Mouse (Mus musculus) hindbrain, postnatal 0 days (tissue): ENCODE results near the gene Tmcc3. TPM values are rescaled to one million over a fixed set of nuclear protein-coding genes. Genes with fewer than 3 reads are reported as not detected.

ENCODE experiments used
- ATAC-seq: fragments of 200-750 bp; cut with Nextera tagmentation; 2 replicates; pipeline ENCODE4 v1.8.0; 2017; ENCODE audit warnings: mild to moderate bottlenecking, moderate TSS enrichment, moderate library complexity
- DNase-seq: peaks from one replicate; pipeline ENCODE4 v3.0.0-alpha.2; 2015; ENCODE audit warnings: low spot score
- H3K27ac ChIP-seq: fragments of 300-500 bp; sonication (generic); 2 replicates; pipeline ENCODE4 v1.5.1; 2014; ENCODE audit warnings: mild to moderate bottlenecking
- H3K27me3 ChIP-seq: fragments of 300-500 bp; sonication (generic); 2 replicates; pipeline ENCODE4 v1.6.1; 2014; ENCODE audit warnings: low read length, mixed read lengths; ENCODE audit not compliant: insufficient read depth
- H3K36me3 ChIP-seq: fragments of 300-500 bp; sonication (generic); 2 replicates; pipeline ENCODE4 v1.6.1; 2014; ENCODE audit warnings: low read length, mixed read lengths; ENCODE audit not compliant: insufficient read depth
- H3K4me1 ChIP-seq: fragments of 300-500 bp; sonication (generic); 2 replicates; pipeline ENCODE4 v1.6.1; 2014; ENCODE audit warnings: antibody characterized with exemption, low read length, mixed read lengths; ENCODE audit not compliant: insufficient read depth
- H3K4me2 ChIP-seq: fragments of 300-500 bp; sonication (generic); 2 replicates; pipeline ENCODE4 v1.6.1; 2014; ENCODE audit warnings: low read depth, mild to moderate bottlenecking, low read length, moderate library complexity, mixed read lengths
- H3K4me3 ChIP-seq: fragments of 300-500 bp; sonication (generic); 2 replicates; pipeline ENCODE4 v1.5.1; 2014; ENCODE audit warnings: low read length
- H3K9ac ChIP-seq: fragments of 300-500 bp; sonication (generic); replicated peaks from 2 replicates; pipeline ENCODE4 v1.6.1; 2014; ENCODE audit warnings: mild to moderate bottlenecking, low read length, moderate library complexity, mixed read lengths
- H3K9me3 ChIP-seq: fragments of 300-500 bp; sonication (generic); 2 replicates; pipeline ENCODE4 v1.6.1; 2016; ENCODE audit warnings: low read length, mixed read lengths
- CTCF ChIP-seq: IDR thresholded peaks from 2 replicates; pipeline ENCODE4 v1.5.1; 2016; ENCODE audit warnings: antibody characterized with exemption, control low read depth, low read depth
- WGBS: fragments of 180-500 bp; shearing (Covaris S2); extraction: QIAGEN DNeasy Blood & Tissue Kit; methylation state at CpG from one replicate; pipeline ENCODE4 v1.1.7; 2014; 5-methylcytosine and 5-hydroxymethylcytosine counted together
- microRNA-seq, 2 experiments: library from miRNA; unstranded; fragments of <30 nt; microRNA quantifications; one replicate each; pipeline ENCODE4; 2016
- polyA plus RNA-seq: library from polyadenylated mRNA; unstranded; fragments of >200 nt; fragmentation: Nextera tagmentation; extraction: Ambion mirVana; gene quantifications from 2 replicates; pipeline ENCODE4 v1.2.1, GENCODE M21; 2015
- total RNA-seq: library from RNA; depleted of rRNA; stranded (reverse); fragments of >200 nt; gene quantifications from 2 replicates; pipeline ENCODE4 v1.2.3, GENCODE M21; 2014; rRNA removed

The Tmcc3 gene
- total and polyA plus RNA-seq, 2 experiments from 2014 or later, result 9.7 to 15.3 TPM

GRCm38 (mm10) chr10:94638599-94638998 lies 326.9 kb downstream of the Tmcc3 start:
- DNase-seq (no peak), ATAC-seq (no peak)
- Histone ChIP-seq H3K4me2 (no peak overlapping the region), H3K4me3 (no peak overlapping the region), H3K27ac (no peak overlapping the region), H3K27me3 (no peaks in the 10 kb centered on the region), H3K9ac (no peak overlapping the region), H3K4me1 (no peaks in the 10 kb centered on the region), H3K9me3 (no peaks in the 10 kb centered on the region), H3K36me3 (no peaks in the 10 kb centered on the region)
- no peak for TF ChIP-seq CTCF
- WGBS, result 94% methylated on average over 5 of the region's 5 CpGs

DNA sequence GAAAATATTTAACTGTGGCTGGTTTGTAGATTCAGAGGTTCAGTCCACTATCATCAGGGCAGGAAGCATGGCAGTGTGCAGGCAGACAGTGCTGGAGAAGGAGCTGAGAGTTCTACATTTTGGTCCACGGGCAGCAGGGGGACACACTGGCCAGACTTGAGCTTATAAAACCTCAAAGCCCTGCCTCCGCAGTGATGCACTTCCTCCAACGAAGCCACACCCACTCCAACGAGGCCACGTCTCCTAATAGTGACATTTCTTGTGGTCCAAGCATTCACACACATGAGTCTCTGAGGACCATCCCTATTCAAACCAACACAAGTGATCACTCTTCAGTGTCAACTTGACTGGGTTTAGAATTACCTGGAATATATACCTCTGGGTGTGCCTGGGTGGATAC lies 327.5 kb downstream of the Tmcc3 start:
- Histone ChIP-seq H3K36me3 (no peaks in the 10 kb centered on the region), H3K27ac (no peak overlapping the region), H3K4me2 (no peak overlapping the region), H3K27me3 (no peaks in the 10 kb centered on the region), H3K9me3 (no peaks in the 10 kb centered on the region), H3K4me1 (no peaks in the 10 kb centered on the region), H3K9ac (no peak overlapping the region), H3K4me3 (no peak overlapping the region)
- ATAC-seq (no peak), DNase-seq (no peak)
- TF ChIP-seq CTCF, result no peak
- 83% methylated on average over 5 of the region's 5 CpGs for WGBS

DNA sequence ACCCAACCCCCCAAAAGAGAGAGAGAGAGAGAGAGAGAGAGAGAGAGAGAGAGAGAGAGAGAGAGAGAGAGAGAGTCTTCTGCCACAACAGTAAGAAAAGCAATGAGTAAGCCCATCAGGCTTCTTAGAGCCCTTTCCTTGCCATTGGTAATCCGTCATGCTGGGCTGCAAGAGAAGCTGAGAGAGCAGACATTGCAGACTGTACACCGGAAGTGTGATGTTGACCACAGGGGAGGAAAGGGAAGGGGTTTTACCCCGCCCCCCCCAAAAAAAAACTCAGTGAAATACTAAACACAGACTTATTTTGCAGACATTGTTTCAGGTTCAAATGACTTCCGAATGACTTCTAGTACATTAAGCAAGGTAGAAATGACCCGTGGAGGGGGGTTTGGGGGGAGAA lies 328.3 kb downstream of the Tmcc3 start:
- ATAC-seq (no peak), DNase-seq (no peak)
- H3K4me2 ChIP-seq, result no peak overlapping the region
- WGBS, result 77% methylated on average over 5 of the region's 5 CpGs
- H3K4me3 ChIP-seq, result no peak overlapping the region
- H3K9me3 ChIP-seq, result no peaks in the 10 kb centered on the region
- H3K36me3 ChIP-seq, result no peaks in the 10 kb centered on the region
- no peaks in the 10 kb centered on the region for H3K27me3 ChIP-seq
- TF ChIP-seq CTCF, result no peak
- H3K9ac ChIP-seq, result no peak overlapping the region
- H3K4me1 ChIP-seq, result no peaks in the 10 kb centered on the region
- H3K27ac ChIP-seq, result no peak overlapping the region

Small RNA genes lying within 50 kb of the gene (microRNA-seq; reads per million reads assigned to microRNA genes)
- gene Mir7211, result 2.9 to 4.4 reads per million in 2 experiments

Other genes with a start within 250 kb of the Tmcc3 start
- 5.2 and 8.5 TPM in 2 replicates for gene Nr2c1, start 163.9 kb upstream of the Tmcc3 start, total RNA-seq
- gene Nr2c1, start 163.9 kb upstream of the Tmcc3 start, polyA plus RNA-seq, result 3.5 and 3.8 TPM in 2 replicates
- gene Ndufa12, start 113.2 kb upstream of the Tmcc3 start, total RNA-seq, result 203 and 253 TPM in 2 replicates
- gene Ndufa12, start 113.2 kb upstream of the Tmcc3 start, polyA plus RNA-seq, result 611 and 624 TPM in 2 replicates
- 1.2 and 1.3 TPM in 2 replicates for gene Gm4792, start 13.2 kb upstream of the Tmcc3 start, total RNA-seq
- 1.0 and 1.3 TPM in 2 replicates for gene Gm4792, start 13.2 kb upstream of the Tmcc3 start, polyA plus RNA-seq